Comparison of ENCODE assay signal across 9 mouse cellular contexts in genomic region chr17:46244579-46244978, GRCm38 (mm10). TPM values are rescaled to one million over a fixed set of nuclear protein-coding genes. Genes with fewer than 3 reads are reported as not detected.
DNase-seq lines count a peak whose midpoint lies in the region; ATAC-seq and TF ChIP-seq lines count a peak whose summit lies in the region.
"Had no signal": no experiment of that assay in that cellular context is flagged by ENCODE, and none has a peak within 500 bp of the region (broad histone marks: within the 10 kb centered on the region; RNA-seq: fewer than 3 reads in every experiment).

No protein-coding gene starts in this region.

- no peak overlapping the region for H3K4me3 ChIP-seq in hindbrain, embryonic 11.5 days (ENCODE audit: low read depth, low read length)
- H3K4me3 ChIP-seq in hindbrain, embryonic 16.5 days (ENCODE audit: low read length): no peak overlapping the region
- H3K4me3 ChIP-seq in CH12.LX (replicated peaks in 1 of 3; ENCODE audit: low read depth in 2 of 3, low read length in 2 of 3, poor library complexity in 1 of 3): no peak overlapping the region
- no peak overlapping the region for H3K4me3 ChIP-seq in lung, adult 2 months (replicated peaks; ENCODE audit: extremely low read depth, low read depth, low read length)

- peaks cover 7% of the 10 kb centered on the region for H3K4me1 ChIP-seq in hindbrain, embryonic 11.5 days (replicated peaks; ENCODE audit: control insufficient read depth, insufficient read depth, low read length)
- H3K4me1 ChIP-seq in hindbrain, embryonic 16.5 days (ENCODE audit: control insufficient read depth, insufficient read depth, low read depth, low read length): peaks cover 19% of the 10 kb centered on the region
- peaks cover 8 to 22% of the 10 kb centered on the region in 2 experiments for H3K4me1 ChIP-seq in CH12.LX (ENCODE audit: control insufficient read depth in 1 of 2, insufficient read depth in 2 of 2)
- H3K4me1 ChIP-seq in lung, adult 2 months (ENCODE audit: control insufficient read depth, insufficient read depth, low read length): peaks cover 12% of the 10 kb centered on the region

- no peaks in the 10 kb centered on the region for H3K9me3 ChIP-seq in hindbrain, embryonic 11.5 days (ENCODE audit: control insufficient read depth, low read length)
- no peaks in the 10 kb centered on the region for H3K9me3 ChIP-seq in hindbrain, embryonic 16.5 days (ENCODE audit: control insufficient read depth, low read length)
- no peaks in the 10 kb centered on the region for H3K9me3 ChIP-seq in CH12.LX (replicated peaks; ENCODE audit: low read length)

- dilution Hi-C loops in CH12.LX (cut with MboI; ENCODE audit: extremely low pct_ligation_motif_present, extremely low pct_unique_long_range_greater_than_20kb, low sequenced_read_pairs): no loop called here

- ATAC-seq in hindbrain, embryonic 11.5 days (ENCODE audit: low FRiP score): no peak
- no peak for ATAC-seq in hindbrain, embryonic 16.5 days

- H3K4me2 ChIP-seq in hindbrain, embryonic 11.5 days (replicated peaks; ENCODE audit: low read depth, low read length): no peak overlapping the region
- no peak overlapping the region for H3K4me2 ChIP-seq in hindbrain, embryonic 16.5 days (ENCODE audit: low read length)
- no peak overlapping the region for H3K4me2 ChIP-seq in CH12.LX (ENCODE audit: insufficient read depth, low read depth, poor library complexity, severe bottlenecking)

- no peaks in the 10 kb centered on the region for H3K27me3 ChIP-seq in hindbrain, embryonic 11.5 days (ENCODE audit: control insufficient read depth, insufficient read depth, low read length)
- H3K27me3 ChIP-seq in hindbrain, embryonic 16.5 days (replicated peaks; ENCODE audit: control insufficient read depth, insufficient read depth, low read length): no peaks in the 10 kb centered on the region
- no peaks in the 10 kb centered on the region for H3K27me3 ChIP-seq in CH12.LX (replicated peaks)

- TF ChIP-seq POLR2A in CH12.LX (IDR thresholded peaks at IDR 0.05; ENCODE audit: low read depth, low read length): no peak; the same call in 1 of the 2 replicates
- TF ChIP-seq POLR2A in lung, adult 2 months (IDR thresholded peaks at IDR 0.05; ENCODE audit: borderline replicate concordance, extremely low read depth, low read depth, low read length): no peak

- H3K9ac ChIP-seq in hindbrain, embryonic 11.5 days (ENCODE audit: low read depth, low read length): no peak overlapping the region
- H3K9ac ChIP-seq in hindbrain, embryonic 16.5 days (ENCODE audit: low read depth, low read length): no peak overlapping the region
- no peak overlapping the region for H3K9ac ChIP-seq in CH12.LX (ENCODE audit: insufficient read depth, low read depth)

- no peak for TF ChIP-seq RAD21 in CH12.LX (IDR thresholded peaks at IDR 0.05; ENCODE audit: low read depth, low read length)

- peaks cover 29% of the 10 kb centered on the region for H3K36me3 ChIP-seq in hindbrain, embryonic 11.5 days (ENCODE audit: control insufficient read depth, insufficient read depth, low read length)
- H3K36me3 ChIP-seq in hindbrain, embryonic 16.5 days (ENCODE audit: control insufficient read depth, insufficient read depth, low read length): peaks cover 44% of the 10 kb centered on the region
- peaks cover 62 to 81% of the 10 kb centered on the region in 2 experiments for H3K36me3 ChIP-seq in CH12.LX (replicated peaks in 1 of 2; ENCODE audit: control insufficient read depth in 1 of 2, insufficient read depth in 1 of 2, low read length in 1 of 2)

- DNase-seq in hindbrain, embryonic 11.5 days (ENCODE audit: low spot score): peak; percentile 10
- no peak for DNase-seq in CH12.LX (ENCODE audit: extremely low read depth)
- DNase-seq in adrenal gland, adult (ENCODE audit: inconsistent age in 2 of 2, low spot score in 1 of 2): peak; percentile 88 to 93
- peak; percentile 56 for DNase-seq in lung, adult 2 months
- no peak for DNase-seq in frontal cortex, postnatal 25 days (ENCODE audit: low spot score in 2 of 2)
- DNase-seq in spleen, adult 12 weeks (ENCODE audit: low spot score): no peak
- DNase-seq in left cerebral cortex, adult 18-20 months (ENCODE audit: low spot score in 2 of 2): no peak
- DNase-seq: kidney, adult 11 months had no signal

- in situ Hi-C loops in CH12.LX (cut with MboI; ENCODE audit: low pct_ligation_motif_present, low pct_unique_long_range_greater_than_20kb, low sequenced_read_pairs): loop anchor here (25.0 kb wide), 1 partner anchor 743 kb away; no protein-coding TSS in a partner anchor

- TF ChIP-seq EP300 in CH12.LX (IDR thresholded peaks at IDR 0.05; ENCODE audit: low read length): no peak

- 85% methylated on average over 10 of the region's 10 CpGs for WGBS in hindbrain, embryonic 11.5 days
- WGBS in hindbrain, embryonic 16.5 days: 54% methylated on average over 10 of the region's 10 CpGs
- WGBS in lung, adult 2 months: 46% methylated on average over 10 of the region's 10 CpGs

- H3K79me2 ChIP-seq in CH12.LX (replicated peaks; ENCODE audit: control insufficient read depth, extremely low read depth, insufficient read depth, poor library complexity, severe bottlenecking): peaks cover 28% of the 10 kb centered on the region

- TF ChIP-seq CTCF in CH12.LX (conservative IDR thresholded peaks at IDR 0.05 in 1 of 2, IDR thresholded peaks at IDR 0.05 in 1 of 2; ENCODE audit: low read depth in 2 of 2, low read length in 2 of 2): no peak
- TF ChIP-seq CTCF in lung, adult 2 months (IDR thresholded peaks at IDR 0.05; ENCODE audit: insufficient read depth, low read length): no peak

- H3K27ac ChIP-seq in hindbrain, embryonic 11.5 days (ENCODE audit: low read depth, low read length): no peak overlapping the region
- H3K27ac ChIP-seq in hindbrain, embryonic 16.5 days (ENCODE audit: low read depth, low read length): no peak overlapping the region
- H3K27ac ChIP-seq in CH12.LX (ENCODE audit: insufficient read depth, low read depth): no peak overlapping the region

TF ChIP-seq in CH12.LX, 34 proteins besides CTCF, POLR2A, EP300 and RAD21:
- TF ChIP-seq USF2 (conservative IDR thresholded peaks at IDR 0.05; ENCODE audit: low read depth, low read length): no peak
- TF ChIP-seq UBTF (IDR thresholded peaks at IDR 0.05; ENCODE audit: low read depth, low read length): no peak
- TF ChIP-seq RCOR1 (conservative IDR thresholded peaks at IDR 0.05; ENCODE audit: low read depth, low read length): no peak
- no peak for TF ChIP-seq ZMIZ1 (IDR thresholded peaks at IDR 0.05; ENCODE audit: low read depth, low read length)
- TF ChIP-seq MAFK (IDR thresholded peaks at IDR 0.05; ENCODE audit: insufficient replicate concordance, low read length): no peak
- TF ChIP-seq USF1 (IDR thresholded peaks at IDR 0.05; ENCODE audit: low read depth, low read length): no peak
- TF ChIP-seq POLR2AphosphoS2 (IDR thresholded peaks at IDR 0.05; ENCODE audit: low read depth, low read length): peak; percentile 34; the same call in 1 of the 2 replicates
- TF ChIP-seq SIN3A (IDR thresholded peaks at IDR 0.05; ENCODE audit: low read length): no peak
- no peak for TF ChIP-seq ZNF384 (IDR thresholded peaks at IDR 0.05; ENCODE audit: low read depth, low read length)

RNA-seq across cellular contexts. Expression of gene Polr1c, which starts 3.3 kb away (rescaled TPM):
- polyA plus RNA-seq in hindbrain, embryonic 11.5 days (2014; fragmentation: Nextera tagmentation; extraction: Ambion mirVana): 100 and 113 TPM in 2 replicates
- 72.4 and 76.6 TPM in 2 replicates for polyA plus RNA-seq in hindbrain, embryonic 16.5 days (2015; fragmentation: Nextera tagmentation; extraction: Ambion mirVana)
- total RNA-seq in CH12.LX (2012; rRNA removed) (361 and 433 TPM in 2 replicates), CH12.LX (2014; rRNA removed) (350 and 356 TPM in 2 replicates)
- 367 and 386 TPM in 2 replicates for polyA plus RNA-seq in CH12.LX (2012; ENCODE audit: insufficient read length, low read depth)
- polyA plus RNA-seq in lung, adult 2 months (2012; rRNA removed): 35.9 and 39.5 TPM in 2 replicates
- 10 to 100 TPM; 37.3 to 42.1 TPM for total RNA-seq in left cerebral cortex, adult 18-20 months (2021)

RNA-seq across cellular contexts. Expression of gene Yipf3, which starts 3.3 kb away (rescaled TPM):
- 64.0 and 64.7 TPM in 2 replicates for polyA plus RNA-seq in hindbrain, embryonic 11.5 days (2014; fragmentation: Nextera tagmentation; extraction: Ambion mirVana)
- 101 and 105 TPM in 2 replicates for polyA plus RNA-seq in hindbrain, embryonic 16.5 days (2015; fragmentation: Nextera tagmentation; extraction: Ambion mirVana)
- 24.8 and 32.5 TPM in 2 replicates for total RNA-seq in CH12.LX (2012; rRNA removed)
- total RNA-seq in CH12.LX (2014; rRNA removed): 9.0 and 15.8 TPM in 2 replicates
- 45.4 and 52.6 TPM in 2 replicates for polyA plus RNA-seq in CH12.LX (2012; ENCODE audit: insufficient read length, low read depth)
- polyA plus RNA-seq in lung, adult 2 months (2012; rRNA removed): 208 and 209 TPM in 2 replicates
- 10 to 100 TPM; 76.0 to 87.1 TPM for total RNA-seq in left cerebral cortex, adult 18-20 months (2021)

RNA-seq across cellular contexts. Expression of gene Lrrc73, which starts 8.8 kb away (rescaled TPM):
- polyA plus RNA-seq in hindbrain, embryonic 11.5 days (2014; fragmentation: Nextera tagmentation; extraction: Ambion mirVana): 3.1 and 3.4 TPM in 2 replicates
- 19.1 and 23.8 TPM in 2 replicates for polyA plus RNA-seq in hindbrain, embryonic 16.5 days (2015; fragmentation: Nextera tagmentation; extraction: Ambion mirVana)
- total RNA-seq in CH12.LX (2012; rRNA removed) (2.7 and 3.6 TPM in 2 replicates), CH12.LX (2014; rRNA removed) (1.5 and 1.8 TPM in 2 replicates)
- polyA plus RNA-seq in CH12.LX (2012; ENCODE audit: insufficient read length, low read depth): 4.0 and 4.2 TPM in 2 replicates
- 6.8 TPM in 2 replicates for polyA plus RNA-seq in lung, adult 2 months (2012; rRNA removed)
- total RNA-seq in left cerebral cortex, adult 18-20 months (2021): 10 to 100 TPM; 60.1 to 63.7 TPM

RNA-seq across cellular contexts. Expression of gene Tjap1, which starts 38.2 kb away (rescaled TPM):
- polyA plus RNA-seq in hindbrain, embryonic 11.5 days (2014; fragmentation: Nextera tagmentation; extraction: Ambion mirVana): 43.4 and 47.4 TPM in 2 replicates
- polyA plus RNA-seq in hindbrain, embryonic 16.5 days (2015; fragmentation: Nextera tagmentation; extraction: Ambion mirVana): 26.7 and 32.1 TPM in 2 replicates
- total RNA-seq in CH12.LX (2012; rRNA removed): 13.8 and 14.2 TPM in 2 replicates
- 8.6 and 9.1 TPM in 2 replicates for total RNA-seq in CH12.LX (2014; rRNA removed)
- polyA plus RNA-seq in CH12.LX (2012; ENCODE audit: insufficient read length, low read depth): 24.3 and 28.6 TPM in 2 replicates
- polyA plus RNA-seq in lung, adult 2 months (2012; rRNA removed): 45.2 TPM in 2 replicates
- 10 to 100 TPM; 37.7 to 48.9 TPM for total RNA-seq in left cerebral cortex, adult 18-20 months (2021)

RNA-seq across cellular contexts. Expression of gene Xpo5, which starts 42.0 kb away (rescaled TPM):
- 60.6 and 69.1 TPM in 2 replicates for polyA plus RNA-seq in hindbrain, embryonic 11.5 days (2014; fragmentation: Nextera tagmentation; extraction: Ambion mirVana)
- 29.0 and 35.7 TPM in 2 replicates for polyA plus RNA-seq in hindbrain, embryonic 16.5 days (2015; fragmentation: Nextera tagmentation; extraction: Ambion mirVana)
- total RNA-seq in CH12.LX (2012; rRNA removed): 44.7 and 53.7 TPM in 2 replicates
- 56.3 and 56.5 TPM in 2 replicates for total RNA-seq in CH12.LX (2014; rRNA removed)
- polyA plus RNA-seq in CH12.LX (2012; ENCODE audit: insufficient read length, low read depth): 53.3 and 55.1 TPM in 2 replicates
- 15.2 and 19.6 TPM in 2 replicates for polyA plus RNA-seq in lung, adult 2 months (2012; rRNA removed)
- total RNA-seq in left cerebral cortex, adult 18-20 months (2021): 10 to 100 TPM; 38.6 to 41.9 TPM

Comparison
In these comparisons a context has a peak if more than half of its experiments do, and no peak if none do; other contexts are left out.
1. DNase-seq: peak in hindbrain, embryonic 11.5 days (single experiment), adrenal gland, adult (2 of 2) and lung, adult 2 months (single experiment); none in CH12.LX (single experiment), frontal cortex, postnatal 25 days (0 of 2), spleen, adult 12 weeks (single experiment) and left cerebral cortex, adult 18-20 months (0 of 2).